Mouse (Mus musculus) layer of hippocampus, postnatal 36 days (tissue): ENCODE measurements around the gene Robo3. TPM values are rescaled to one million over a fixed set of nuclear protein-coding genes. Genes with fewer than 3 reads are reported as not detected.

ENCODE experiments used
- DNase-seq, 2 experiments: peaks; one replicate each; pipeline ENCODE4 v3.0.0; 2022
- total RNA-seq, 2 experiments: library from RNA; stranded (reverse); gene quantifications; 2 replicates each; pipeline ENCODE4 v1.2.3; 2021

Robo3 gene
- 10 to 100 TPM; 13.9 to 14.3 TPM for total RNA-seq

DNA sequence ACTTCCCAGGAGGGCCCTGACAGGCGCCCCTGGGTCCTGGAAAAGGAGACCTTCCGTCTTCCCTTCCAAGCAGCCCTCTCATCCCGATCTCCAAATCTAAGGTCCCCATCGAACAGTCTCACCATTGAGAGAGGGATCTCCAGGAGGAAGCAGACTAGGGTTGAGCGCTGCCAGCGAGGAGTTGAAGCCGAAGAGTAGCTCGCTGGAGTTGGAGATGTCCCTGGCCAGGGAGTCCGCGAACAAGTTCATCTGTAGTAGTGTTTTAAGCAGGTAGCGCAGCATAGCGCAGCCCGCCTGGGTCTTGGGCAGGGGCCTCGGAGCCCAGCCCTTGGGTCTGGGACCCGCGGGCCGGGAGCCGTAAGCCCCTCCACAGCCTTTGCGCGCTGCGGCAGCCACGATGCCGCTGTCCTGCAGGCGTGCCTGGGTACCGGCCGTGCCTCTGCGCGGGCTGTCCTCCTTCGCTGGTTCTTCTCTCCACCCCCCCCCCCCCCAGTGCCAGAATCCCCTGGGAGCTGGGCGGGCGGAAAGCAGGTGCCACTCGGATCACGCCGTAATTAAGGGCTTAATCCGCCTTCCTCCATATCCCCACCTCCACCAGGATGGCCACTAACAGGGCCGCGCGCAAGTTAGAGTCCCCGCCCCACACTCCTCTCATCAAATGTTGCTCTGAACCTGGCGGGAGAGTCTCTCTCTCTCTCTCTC lies at the start of gene Robo3:
Gene Robo3 (minus strand): TSS at position 527 of the 702 bp plus-strand sequence.
- no peak for DNase-seq

GRCm38 (mm10) chr9:37474923-37475322 lies 41.9 kb upstream of the Robo3 start:
- peak in 1 of 2 experiments; percentile 29 for DNase-seq

DNA sequence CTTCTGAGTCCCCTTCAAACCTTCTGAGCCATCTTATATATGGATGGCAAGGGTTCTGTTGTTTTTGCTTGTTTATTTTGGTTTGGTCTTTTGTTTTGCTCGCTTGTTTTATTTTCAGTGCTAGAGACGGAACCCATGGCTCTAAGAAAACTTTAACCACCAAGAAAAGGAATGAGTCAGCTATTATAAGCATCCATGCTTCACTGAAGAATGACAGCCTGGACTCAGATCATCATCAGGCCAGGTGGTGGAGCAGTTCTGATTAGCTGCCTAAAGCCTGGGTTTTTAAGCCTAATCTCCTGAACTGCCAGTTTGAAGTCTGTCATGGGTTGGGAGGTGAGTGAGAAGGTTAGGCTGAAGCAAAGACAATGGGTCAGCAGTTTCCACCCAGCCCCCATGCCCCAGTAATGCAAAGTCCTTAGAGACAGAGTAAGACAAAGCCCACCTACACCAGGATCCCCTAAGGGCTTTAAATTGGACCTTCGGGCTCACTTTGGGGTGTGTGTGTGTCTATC lies 40.6 kb upstream of the Robo3 start:
- DNase-seq, result no peak

DNA sequence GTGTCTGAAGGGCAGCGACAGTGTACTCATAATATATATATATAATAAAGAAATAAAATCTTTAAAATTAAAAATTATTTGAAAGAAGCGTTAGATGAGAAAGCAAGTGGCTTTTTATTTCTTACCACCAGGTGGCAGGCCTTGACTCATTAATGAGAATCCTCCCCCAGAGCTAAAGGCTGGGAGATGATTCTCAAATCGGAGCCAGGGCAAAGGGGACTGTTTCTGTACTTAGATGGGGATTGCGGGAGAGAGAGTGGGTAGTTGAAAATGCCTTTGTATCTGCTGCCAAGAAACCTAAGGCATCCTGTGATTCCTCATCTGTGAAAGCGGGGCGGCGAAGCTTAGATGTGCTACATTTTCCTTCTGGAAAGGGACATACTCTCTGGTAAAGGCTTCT lies 29.7 kb upstream of the Robo3 start:
- peak in 1 of 2 experiments; percentile 39 for DNase-seq

DNA sequence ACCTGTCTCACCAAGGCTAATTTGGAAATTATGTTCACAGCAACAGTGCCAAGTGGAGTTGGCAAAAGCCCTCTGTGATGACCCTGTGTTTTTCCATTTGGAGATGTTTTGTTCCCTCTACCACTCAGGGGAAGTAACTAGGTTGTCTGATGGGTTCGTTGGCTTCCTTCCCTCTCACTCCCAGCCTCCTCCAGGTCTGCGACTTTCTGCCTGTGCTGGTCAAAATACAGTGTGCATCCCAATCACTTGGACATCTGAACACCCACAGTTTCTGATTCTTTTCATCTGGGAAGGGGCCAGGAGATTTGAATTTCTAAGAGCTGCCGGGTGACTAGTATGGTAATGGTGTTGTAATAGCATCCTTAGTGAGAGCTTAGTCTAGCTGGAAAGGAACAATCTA lies 28.5 kb upstream of the Robo3 start:
- DNase-seq, result no peak

GRCm38 (mm10) chr9:37460961-37461340 lies 27.9 kb upstream of the Robo3 start:
- DNase-seq, result no peak

DNA sequence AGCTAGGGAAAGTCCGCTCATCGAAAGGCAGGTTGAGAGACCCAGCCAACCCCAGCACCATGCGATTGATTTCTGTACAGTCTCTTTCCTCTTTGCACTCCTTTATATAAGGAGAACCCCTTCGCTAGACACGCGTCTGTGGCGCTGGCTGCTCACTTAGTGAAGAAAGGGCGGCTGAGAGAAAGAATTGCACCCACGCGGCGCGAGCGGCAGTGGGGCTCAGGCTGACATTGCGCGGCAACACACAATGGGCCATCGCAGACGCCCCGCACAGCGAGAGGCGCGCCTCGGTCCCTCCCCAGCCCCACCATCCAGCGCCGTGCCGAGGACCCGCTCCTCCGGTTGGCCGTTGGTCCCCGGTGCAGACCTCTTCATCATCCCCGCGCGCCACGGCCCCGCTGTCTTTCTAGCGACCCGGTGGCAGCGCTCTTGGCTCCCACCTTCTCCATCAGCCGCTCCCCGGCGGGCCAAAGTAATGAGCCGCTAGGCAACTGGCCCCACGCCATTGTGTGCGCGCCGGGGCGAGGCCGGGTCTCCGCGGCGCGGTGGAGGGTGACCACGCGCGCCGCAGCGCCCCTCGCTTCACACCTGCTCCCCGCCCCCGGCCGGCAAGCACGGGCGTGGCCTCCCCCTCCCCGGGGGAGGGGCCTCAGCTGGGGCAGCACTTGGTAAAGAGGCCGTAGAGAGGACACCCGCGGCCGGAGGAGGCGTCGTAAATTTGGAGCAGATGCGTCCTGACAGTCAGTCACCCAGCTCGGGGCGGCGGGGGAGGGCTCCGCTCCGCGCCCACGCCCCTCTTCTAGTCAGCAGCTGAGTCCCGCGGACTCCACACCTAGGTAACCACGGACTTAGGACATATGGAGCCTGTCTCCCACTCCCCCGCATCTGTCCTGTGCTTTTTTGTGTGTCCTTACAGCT lies 27.3 kb upstream of the Robo3 start:
- DNase-seq, result peak; percentile 35 to 41

DNA sequence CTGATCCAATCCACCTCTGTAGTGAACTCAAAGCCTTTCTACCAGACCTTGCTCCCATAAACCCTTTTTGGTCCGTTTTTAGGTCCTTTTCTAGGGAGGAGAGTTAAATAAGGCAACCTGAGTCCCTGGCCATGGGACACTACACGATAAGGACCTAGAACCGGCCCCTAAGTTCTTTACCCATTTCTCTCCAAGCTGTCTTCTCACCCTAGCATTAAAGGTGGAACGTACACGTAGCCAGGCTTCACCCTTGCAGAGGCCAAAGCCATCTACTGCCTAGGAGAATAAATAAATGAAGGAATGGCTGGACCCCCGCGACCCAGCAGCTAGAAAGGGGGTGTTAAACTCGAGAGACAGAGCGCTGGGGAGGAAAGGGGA lies 26.6 kb upstream of the Robo3 start:
- DNase-seq, result no peak

DNA sequence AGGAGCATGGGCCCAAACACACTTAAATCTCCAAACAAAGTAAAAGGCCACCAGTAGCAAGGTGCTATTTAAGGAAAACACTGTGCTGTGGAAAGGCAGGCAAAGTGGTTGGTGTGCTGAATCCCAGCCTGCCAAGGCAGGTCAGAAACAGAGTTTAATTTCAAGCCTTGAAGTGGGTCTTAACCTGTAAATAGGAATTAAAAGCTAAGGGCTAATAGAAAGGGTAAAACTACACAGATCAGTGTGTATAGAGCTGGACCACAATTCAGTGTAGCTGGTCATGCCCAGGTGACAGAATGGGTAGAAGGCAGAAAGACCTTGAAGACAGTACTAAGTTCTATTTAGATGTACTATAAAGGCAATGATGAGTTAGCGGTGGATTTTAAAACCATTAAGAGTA lies 24.1 kb upstream of the Robo3 start:
- DNase-seq, result no peak

DNA sequence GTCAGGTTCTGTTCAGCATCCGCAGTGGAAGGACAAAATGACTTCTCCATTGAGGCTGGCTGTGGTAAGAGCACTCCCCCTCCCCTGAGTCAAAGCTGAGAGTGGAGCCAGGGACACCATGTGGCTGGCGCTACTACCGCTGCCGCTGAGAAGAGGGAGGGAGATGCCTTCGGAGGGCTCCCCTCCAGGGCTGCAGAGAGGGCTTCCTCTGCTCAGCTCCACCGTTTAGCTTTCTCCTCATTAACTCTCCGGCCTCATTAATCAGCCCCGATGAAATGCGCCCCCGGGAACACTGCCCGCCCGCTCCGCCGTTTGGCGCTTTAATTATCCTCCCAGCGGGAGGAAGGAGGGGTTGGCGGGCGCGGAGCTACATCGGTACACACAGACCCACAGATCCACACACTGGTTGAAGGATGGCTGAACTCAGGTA lies 23.4 kb upstream of the Robo3 start:
- peak; percentile 62 to 74 for DNase-seq

DNA sequence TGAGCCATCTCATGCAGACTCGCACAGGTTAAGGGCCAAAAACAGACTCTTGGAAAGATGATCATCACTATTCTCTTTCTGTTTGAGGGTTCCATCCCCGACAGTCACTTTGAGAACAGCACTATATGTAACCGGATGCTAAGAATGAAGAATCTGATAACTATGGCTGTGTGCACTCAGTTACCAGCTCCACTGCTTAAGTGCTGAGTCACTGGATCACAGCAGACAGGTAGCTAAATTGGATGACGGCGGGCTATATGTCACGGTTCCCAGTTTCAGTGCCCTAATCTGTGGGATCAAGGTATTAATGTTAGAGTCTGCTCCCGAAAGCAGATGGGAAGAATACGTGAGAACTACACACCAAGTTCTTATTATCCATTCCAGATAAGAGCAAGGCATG lies 22.8 kb upstream of the Robo3 start:
- no peak for DNase-seq

- no peak for DNase-seq
These were observed 21.9 kb upstream of the Robo3 start for GRCm38 (mm10) chr9:37454991-37455390.

- DNase-seq, result no peak
These were observed 21.0 kb upstream of the Robo3 start for GRCm38 (mm10) chr9:37454011-37454492.

- DNase-seq, result no peak
These were observed 20.3 kb upstream of the Robo3 start for GRCm38 (mm10) chr9:37453328-37453727.

DNA sequence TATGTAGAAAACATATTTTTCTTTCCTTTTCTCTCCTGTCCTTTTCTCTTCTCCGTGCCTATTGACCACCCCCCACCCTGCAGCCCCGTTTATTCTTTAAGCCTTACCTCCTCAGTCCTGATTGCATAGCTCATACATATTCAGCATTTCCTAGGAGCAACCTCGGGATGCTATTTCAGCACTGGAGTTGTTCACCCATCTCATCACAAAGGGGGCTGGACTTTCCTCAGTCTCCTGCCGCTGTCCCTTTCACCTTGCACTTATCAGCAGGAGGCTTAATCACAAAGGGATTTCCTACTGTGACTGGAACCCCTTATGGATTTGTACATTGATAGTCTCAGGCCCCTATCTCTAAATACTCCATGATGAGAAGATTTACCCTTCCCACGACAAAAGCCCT lies 19.4 kb upstream of the Robo3 start:
- no peak for DNase-seq

DNA sequence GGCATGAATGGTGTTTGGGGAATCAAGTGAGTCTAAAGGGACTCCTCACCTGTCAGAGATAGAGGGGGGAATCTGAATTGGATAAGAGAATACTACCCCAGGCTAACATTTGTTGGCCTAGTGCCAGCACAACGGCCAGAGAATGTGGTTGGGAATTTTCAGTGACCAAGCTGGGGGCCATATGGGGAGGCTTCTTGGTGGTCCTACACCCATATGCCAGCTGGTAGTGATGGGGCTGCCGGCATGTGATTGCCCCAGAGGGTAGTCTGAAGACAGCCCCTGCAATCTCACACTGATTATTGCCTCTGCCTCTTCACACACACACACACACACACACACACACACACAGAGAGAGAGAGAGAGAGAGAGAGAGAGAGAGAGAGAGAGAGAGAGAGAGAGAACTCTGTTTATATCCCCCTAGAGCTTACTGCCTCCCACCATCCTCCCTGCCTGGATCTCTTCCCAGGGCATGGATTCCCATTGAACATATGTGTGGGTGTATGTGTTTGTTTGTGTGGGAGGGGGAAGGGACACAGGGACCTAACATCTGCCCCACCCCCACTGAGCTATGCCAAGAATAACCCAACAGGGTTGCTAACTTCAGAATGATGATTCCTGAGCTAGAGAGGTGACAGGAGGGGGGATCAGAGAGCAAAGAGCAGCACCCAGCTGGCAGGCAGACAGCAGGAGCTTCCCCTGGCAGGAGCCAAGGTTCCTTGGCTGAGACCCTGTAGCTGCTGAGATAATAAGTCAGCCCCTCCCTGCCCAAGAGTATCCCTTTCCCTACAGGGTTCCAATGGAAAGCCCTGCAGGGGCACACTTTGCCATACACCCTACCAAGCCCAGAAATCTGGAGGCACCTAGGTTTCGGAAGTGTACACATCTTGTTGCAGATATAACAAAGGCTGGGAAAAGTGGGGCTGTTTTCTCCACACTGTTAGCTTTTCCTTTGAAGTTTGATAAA lies 5.0 kb upstream of the Robo3 start:
- DNase-seq, result no peak

DNA sequence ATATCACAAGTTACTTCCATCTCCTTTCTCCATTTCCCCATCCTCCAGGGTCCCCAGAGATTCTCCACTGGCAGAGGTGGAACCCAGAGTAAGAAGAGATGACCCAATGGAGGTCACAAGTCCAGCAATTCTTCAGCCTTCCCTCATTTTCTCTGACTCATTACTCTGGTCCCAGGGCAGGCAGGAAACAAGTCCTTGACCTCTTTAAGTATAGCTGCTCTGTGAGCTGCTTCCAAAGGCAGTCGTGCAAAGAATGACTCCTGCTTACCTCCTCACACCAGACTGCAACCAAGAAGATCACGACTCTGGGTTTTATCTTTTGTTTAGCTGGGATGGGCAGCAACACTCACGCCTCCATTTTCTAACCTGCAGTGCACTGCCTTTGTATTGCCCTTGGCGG lies 2.6 kb upstream of the Robo3 start:
- no peak for DNase-seq

DNA sequence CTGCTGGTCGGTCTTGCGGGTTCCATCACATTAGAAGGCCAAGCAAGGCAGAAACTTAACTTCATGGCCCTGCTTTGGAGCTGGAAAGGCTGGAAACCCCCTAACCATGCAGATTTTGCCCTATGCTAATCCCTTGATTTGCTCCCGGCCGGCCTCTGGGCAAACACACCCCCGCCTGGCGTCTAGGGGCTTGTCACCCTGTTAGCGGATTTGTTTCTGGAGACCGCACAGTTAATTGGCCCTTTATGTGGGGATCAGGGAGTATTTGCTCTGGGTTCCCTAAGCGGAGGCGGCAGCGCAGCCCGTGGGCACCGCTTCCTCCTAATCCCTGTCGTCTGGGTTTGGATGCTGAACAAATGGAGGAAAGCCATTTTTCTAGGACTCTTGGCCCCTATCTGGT lies 1.9 kb upstream of the Robo3 start:
- DNase-seq, result no peak

DNA sequence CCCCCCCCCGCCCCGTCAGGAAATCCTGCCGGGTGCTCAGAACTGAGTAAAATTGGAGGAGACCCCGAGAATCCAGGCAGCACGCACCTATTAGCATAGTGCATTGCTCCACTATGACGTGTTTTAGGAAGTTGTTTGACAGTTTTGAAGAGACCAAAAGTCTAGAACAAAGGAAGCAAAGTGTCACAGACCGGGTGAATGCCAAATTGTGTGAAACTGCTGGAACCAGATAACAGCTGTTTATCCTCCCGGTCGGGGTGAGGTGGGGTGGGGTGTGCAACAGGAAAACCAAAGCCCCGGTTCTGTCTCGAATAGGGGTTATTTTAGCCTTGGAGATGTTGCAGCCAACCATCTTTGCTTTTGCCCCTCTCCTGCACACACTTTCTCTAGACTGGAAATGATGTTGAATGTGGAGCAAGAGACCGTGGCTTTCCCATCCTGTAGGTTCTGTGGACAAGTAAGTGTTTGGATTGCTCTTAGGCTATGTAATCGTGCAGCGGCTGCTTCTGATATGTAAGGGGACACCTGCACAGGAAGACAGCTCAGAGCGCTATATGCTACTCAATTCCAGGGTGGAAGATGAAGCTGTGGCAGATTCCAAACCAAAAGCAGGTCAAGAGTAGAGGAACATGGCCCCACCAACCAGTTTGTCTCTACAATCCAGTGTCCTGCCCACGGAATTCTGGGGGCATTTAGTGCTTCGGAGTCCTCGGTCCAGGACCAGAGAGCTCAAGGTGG lies 946 bp upstream of the Robo3 start:
- DNase-seq, result no peak

- peak in 1 of 2 experiments; percentile 42 for DNase-seq
These were observed 900 bp downstream of the Robo3 start for GRCm38 (mm10) chr9:37432026-37432666.

DNA sequence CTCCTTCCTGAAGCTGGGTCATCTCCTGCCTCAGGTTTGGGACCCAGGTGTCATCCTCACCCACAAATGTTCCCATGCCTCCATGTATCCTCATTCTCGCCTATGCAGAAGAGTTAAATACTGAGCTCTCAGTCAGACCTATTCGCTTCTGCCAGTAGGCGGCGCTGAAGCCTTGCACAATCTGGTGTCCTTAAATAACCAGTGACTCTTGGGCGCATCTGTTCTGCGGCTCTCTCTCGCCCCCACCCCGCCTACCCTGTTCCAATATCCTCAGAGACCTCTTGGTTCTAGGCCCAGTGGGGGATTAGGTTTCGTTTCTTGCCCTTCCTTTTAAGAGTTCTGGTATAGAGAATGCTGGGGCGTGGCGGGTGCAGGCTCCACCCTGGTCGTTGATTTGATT lies 2.5 kb downstream of the Robo3 start:
- peak; percentile 88 to 90 for DNase-seq
